Mouse (Mus musculus) testis, adult 2 months (tissue): ENCODE data around the gene Cbr4.

Source experiments
- CTCF ChIP-seq: fragments of 200-500 bp; IDR thresholded peaks from 2 replicates; pipeline ENCODE4 v1.5.1; 2012; ENCODE audit warnings: low read depth, mild to moderate bottlenecking, inconsistent platforms, low read length, moderate library complexity; ENCODE audit not compliant: control insufficient read depth, insufficient read depth, insufficient replicate concordance
- POLR2A ChIP-seq: fragments of 200-500 bp; IDR thresholded peaks from 2 replicates; pipeline ENCODE4 v1.6.1; 2012; ENCODE audit warnings: low read depth, mild to moderate bottlenecking, inconsistent platforms, low read length, moderate library complexity; ENCODE audit not compliant: control insufficient read depth

- no peak for TF ChIP-seq POLR2A
- no peak for TF ChIP-seq CTCF
These were observed 36.5 kb upstream of the Cbr4 start for GRCm38 (mm10) chr8:61450916-61451575.
